Mouse (Mus musculus) lung, postnatal 0 days (tissue): ENCODE data around the gene Als2cl.

Source experiments
- CTCF ChIP-seq: IDR thresholded peaks from 2 replicates; pipeline ENCODE4 v1.5.1; 2016; ENCODE audit warnings: antibody characterized with exemption, mild to moderate bottlenecking
- EP300 ChIP-seq: IDR thresholded peaks from 2 replicates; pipeline ENCODE4 v1.6.1; 2016; ENCODE audit warnings: antibody characterized with exemption, mild to moderate bottlenecking, control low read depth

- TF ChIP-seq CTCF (no peak), EP300 (no peak)
Observed at GRCm38 (mm10) chr9:110834961-110835360, 44.7 kb upstream of the Als2cl start.
